In genomic region chr15:9140252-9140680, GRCm38 (mm10) we compare ENCODE assay signal across 8 mouse cellular contexts. TPM values are rescaled to one million over a fixed set of nuclear protein-coding genes. Genes with fewer than 3 reads are reported as not detected.
DNase-seq lines count a peak whose midpoint lies in the region; ATAC-seq lines count a peak whose summit lies in the region.

Gene Lmbrd2 (plus strand): TSS chr15:9140550.

- no peaks in the 10 kb centered on the region for H3K4me1 ChIP-seq in forebrain, embryonic 11.5 days (replicated peaks; ENCODE audit: control insufficient read depth, insufficient read depth, low read length)
- H3K4me1 ChIP-seq in heart, embryonic 16.5 days (ENCODE audit: control insufficient read depth, insufficient read depth, low read length) = peaks cover 18% of the 10 kb centered on the region
- H3K4me1 ChIP-seq in liver, embryonic 15.5 days (replicated peaks) = peaks cover 36% of the 10 kb centered on the region
- H3K4me1 ChIP-seq in neural tube, embryonic 12.5 days = peaks cover 19% of the 10 kb centered on the region

- under 1% methylated on average over 34 of the region's 34 CpGs for WGBS in forebrain, embryonic 11.5 days
- WGBS in heart, embryonic 16.5 days = under 1% methylated on average over 34 of the region's 34 CpGs
- WGBS in liver, embryonic 15.5 days (ENCODE audit: insufficient replicate concordance) = 0% methylated on average over 34 of the region's 34 CpGs
- 0% methylated on average over 34 of the region's 34 CpGs for WGBS in neural tube, embryonic 12.5 days

- peak within 1 kb of the TSS; percentile 74 for H3K9ac ChIP-seq in forebrain, embryonic 11.5 days (ENCODE audit: low read length)
- H3K9ac ChIP-seq in heart, embryonic 16.5 days (ENCODE audit: low read length) = peak within 1 kb of the TSS; percentile 88
- H3K9ac ChIP-seq in liver, embryonic 15.5 days = peak within 1 kb of the TSS; percentile 90
- H3K9ac ChIP-seq in neural tube, embryonic 12.5 days = peak within 1 kb of the TSS; percentile 71

- no peaks in the 10 kb centered on the region for H3K9me3 ChIP-seq in forebrain, embryonic 11.5 days (ENCODE audit: control insufficient read depth, low read length)
- no peaks in the 10 kb centered on the region for H3K9me3 ChIP-seq in heart, embryonic 16.5 days (replicated peaks; ENCODE audit: control insufficient read depth, low read length)
- H3K9me3 ChIP-seq in liver, embryonic 15.5 days (replicated peaks) = no peaks in the 10 kb centered on the region
- no peaks in the 10 kb centered on the region for H3K9me3 ChIP-seq in neural tube, embryonic 12.5 days

- no peaks in the 10 kb centered on the region for H3K27me3 ChIP-seq in forebrain, embryonic 11.5 days (ENCODE audit: control insufficient read depth, insufficient read depth, low read length)
- H3K27me3 ChIP-seq in heart, embryonic 16.5 days (ENCODE audit: control insufficient read depth, insufficient read depth, low read length) = no peaks in the 10 kb centered on the region
- H3K27me3 ChIP-seq in liver, embryonic 15.5 days = no peaks in the 10 kb centered on the region
- H3K27me3 ChIP-seq in neural tube, embryonic 12.5 days (replicated peaks) = no peaks in the 10 kb centered on the region

- DNase-seq in CD8-positive naive resting alpha-beta T cell, adult 2 months (ENCODE audit: low read depth in 2 of 2, low spot score in 2 of 2) = peak; percentile 91
- peak; percentile 92 for DNase-seq in c-Kit-positive CD71-negative TER-119-negative erythroid progenitor cells, embryonic 14.5 days (ENCODE audit: low read depth)
- DNase-seq in forebrain, embryonic 11.5 days (ENCODE audit: low spot score) = peak; percentile 96
- DNase-seq in kidney, postnatal 36 days = peak; percentile 98 to 99
- DNase-seq in telencephalon, adult 2 months (ENCODE audit: low read depth, low spot score) = peak; percentile 98

- H3K4me3 ChIP-seq in forebrain, embryonic 11.5 days (ENCODE audit: low read depth, low read length) = peak within 1 kb of the TSS; percentile 76
- H3K4me3 ChIP-seq in heart, embryonic 16.5 days (ENCODE audit: low read length) = peak within 1 kb of the TSS; percentile 87
- H3K4me3 ChIP-seq in liver, embryonic 15.5 days (replicated peaks) = peak within 1 kb of the TSS; percentile 96
- H3K4me3 ChIP-seq in neural tube, embryonic 12.5 days = peak within 1 kb of the TSS; percentile 77

- peak within 1 kb of the TSS; percentile 57; the same call in 1 of the 2 replicates for H3K27ac ChIP-seq in forebrain, embryonic 11.5 days (ENCODE audit: low read depth, low read length)
- H3K27ac ChIP-seq in heart, embryonic 16.5 days (ENCODE audit: low read length) = peak within 1 kb of the TSS; percentile 66
- H3K27ac ChIP-seq in liver, embryonic 15.5 days (replicated peaks) = peak within 1 kb of the TSS; percentile 82
- peak within 1 kb of the TSS; percentile 68; the same call in 1 of the 2 replicates for H3K27ac ChIP-seq in neural tube, embryonic 12.5 days

- peak; percentile 98 for ATAC-seq in forebrain, embryonic 11.5 days (replicated peaks; ENCODE audit: low FRiP score)
- ATAC-seq in heart, embryonic 16.5 days (replicated peaks; ENCODE audit: extremely low read depth, insufficient read depth, low FRiP score) = peak; percentile 99
- peak; percentile 99 for ATAC-seq in liver, embryonic 15.5 days (ENCODE audit: insufficient read depth)
- peak; percentile 99 for ATAC-seq in neural tube, embryonic 12.5 days (ENCODE audit: low FRiP score, low read depth)

- peaks cover 12% of the 10 kb centered on the region for H3K36me3 ChIP-seq in forebrain, embryonic 11.5 days (ENCODE audit: control insufficient read depth, insufficient read depth, low read length)
- H3K36me3 ChIP-seq in heart, embryonic 16.5 days (ENCODE audit: control insufficient read depth, insufficient read depth) = peaks cover 15% of the 10 kb centered on the region
- peaks cover 34% of the 10 kb centered on the region for H3K36me3 ChIP-seq in liver, embryonic 15.5 days (replicated peaks)
- peaks cover 22% of the 10 kb centered on the region for H3K36me3 ChIP-seq in neural tube, embryonic 12.5 days

- H3K4me2 ChIP-seq in forebrain, embryonic 11.5 days (ENCODE audit: low read depth, low read length, severe bottlenecking) = peak within 1 kb of the TSS; percentile 66
- H3K4me2 ChIP-seq in heart, embryonic 16.5 days (ENCODE audit: low read depth, low read length) = peak within 1 kb of the TSS; percentile 86
- H3K4me2 ChIP-seq in liver, embryonic 15.5 days = peak within 1 kb of the TSS; percentile 92
- H3K4me2 ChIP-seq in neural tube, embryonic 12.5 days (replicated peaks) = peak within 1 kb of the TSS; percentile 79

RNA-seq across cellular contexts. Expression of gene Lmbrd2, which starts in this region (rescaled TPM):
- 3.1 and 3.8 TPM in 2 replicates for polyA plus RNA-seq in forebrain, embryonic 11.5 days (2014; fragmentation: Nextera tagmentation; extraction: Ambion mirVana)
- 1.7 and 2.3 TPM in 2 replicates for polyA plus RNA-seq in heart, embryonic 16.5 days (2015; fragmentation: Nextera tagmentation; extraction: Ambion mirVana)
- polyA plus RNA-seq in liver, embryonic 15.5 days (2015; fragmentation: Nextera tagmentation; extraction: Ambion mirVana) = 1.4 and 1.8 TPM in 2 replicates
- 3.3 and 4.1 TPM in 2 replicates for polyA plus RNA-seq in neural tube, embryonic 12.5 days (2016; fragmentation: Nextera tagmentation; extraction: Ambion mirVana)

Comparison
In these comparisons a context has a peak if more than half of its experiments do, and no peak if none do; other contexts are left out.
1. Peak in every context shown above with its lines: DNase-seq, ATAC-seq, H3K4me3 ChIP-seq and H3K27ac ChIP-seq.